22 mouse cellular contexts compared by ENCODE assay signal in genomic region chr2:124205811-124206210, GRCm38 (mm10).
DNase-seq lines count a peak whose midpoint lies in the region; ATAC-seq lines count a peak whose summit lies in the region.
"Had no signal": no experiment of that assay in that cellular context is flagged by ENCODE, and none has a peak within 500 bp of the region (broad histone marks: within the 10 kb centered on the region; RNA-seq: fewer than 3 reads in every experiment).

No protein-coding gene starts in this region.

- peaks cover 11% of the 10 kb centered on the region; the same call in 1 of the 2 replicates for H3K4me1 ChIP-seq in midbrain, embryonic 13.5 days (replicated peaks)

- no peak overlapping the region for H3K4me2 ChIP-seq in midbrain, embryonic 13.5 days (replicated peaks)

- no peaks in the 10 kb centered on the region for H3K9me3 ChIP-seq in midbrain, embryonic 13.5 days

- no peak overlapping the region for H3K9ac ChIP-seq in midbrain, embryonic 13.5 days (replicated peaks)

- H3K4me3 ChIP-seq in midbrain, embryonic 13.5 days (replicated peaks), result no peak overlapping the region

- no peak for DNase-seq in cerebellum, adult 11 months
- no peak for DNase-seq in MN1 (ENCODE audit: low spot score)
- DNase-seq: adrenal gland, adult 2 months; adrenal gland, adult 8-10 months; adrenal gland, postnatal 10 days; adrenal gland, postnatal 14 days; adrenal gland, postnatal 25 days; adrenal gland, postnatal 36 days; B cell, adult 2 months; cerebellum, adult 11-12 months; cerebellum, adult 18-20 months; cerebellum, adult 2 months; cerebellum, adult 8-10 months had no signal

- H3K36me3 ChIP-seq in midbrain, embryonic 13.5 days, result no peaks in the 10 kb centered on the region
- H3K36me3 ChIP-seq: G1E had no signal

- H3K27ac ChIP-seq in midbrain, embryonic 13.5 days, result no peak overlapping the region

- 84% methylated on average over 5 of the region's 5 CpGs for WGBS in midbrain, embryonic 13.5 days

- ATAC-seq in granulocyte monocyte progenitor cell, adult 5-6 weeks (replicated peaks; ENCODE audit: poor library complexity, severe bottlenecking), result peak; percentile 52
- peak; percentile 53 for ATAC-seq in megakaryocyte, adult 5-6 weeks (ENCODE audit: poor library complexity, severe bottlenecking)
- ATAC-seq in megakaryocyte progenitor cell, adult 5-6 weeks (replicated peaks; ENCODE audit: poor library complexity), result peak; percentile 31; the same call in 1 of the 2 replicates
- no peak for ATAC-seq in midbrain, embryonic 13.5 days
- ATAC-seq: activated CD4-positive, CD25-positive, alpha-beta regulatory T cell, adult 4 months; CD4-positive, CD25-positive, alpha-beta regulatory T cell, adult 4 months; Patski had no signal

- H3K27me3 ChIP-seq in midbrain, embryonic 13.5 days, result no peaks in the 10 kb centered on the region
- H3K27me3 ChIP-seq: CH12.LX, Patski had no signal
